9 mouse cellular contexts compared by ENCODE assay signal in the genomic region with DNA sequence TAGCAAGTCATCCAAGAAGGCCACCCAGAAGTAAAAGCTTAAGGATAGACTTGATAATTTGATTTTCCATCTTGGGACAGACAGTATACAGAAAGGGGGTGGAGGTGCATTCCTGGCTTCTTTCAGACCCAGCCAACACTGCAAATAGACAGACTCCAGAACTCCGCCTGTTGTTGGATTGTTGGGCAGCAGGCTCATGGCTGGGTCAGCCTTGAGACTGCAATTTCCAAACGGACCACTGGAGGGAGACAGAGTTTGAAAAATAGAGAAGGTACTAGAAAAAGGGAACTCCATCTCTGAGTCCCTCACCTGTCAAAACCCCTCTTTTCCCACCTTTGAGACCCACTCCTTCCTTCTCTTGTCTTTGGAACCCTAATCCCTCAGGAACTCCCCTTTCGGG. TPM values are rescaled to one million over a fixed set of nuclear protein-coding genes. Genes with fewer than 3 reads are reported as not detected.
DNase-seq lines count a peak whose midpoint lies in the region; ATAC-seq lines count a peak whose summit lies in the region.
"Had no signal": no experiment of that assay in that cellular context is flagged by ENCODE, and none has a peak within 500 bp of the region (broad histone marks: within the 10 kb centered on the region; RNA-seq: fewer than 3 reads in every experiment).

No protein-coding gene starts in this region.

- DNase-seq in cerebellum, adult 18-20 months, result peak; percentile 48 to 68
- DNase-seq in cerebellum, adult 11-12 months, result no peak
- peak; percentile 59 to 62 for DNase-seq in urinary bladder, postnatal 36 days (ENCODE audit: low spot score in 2 of 2)
- DNase-seq in urinary bladder, adult 18-20 months (ENCODE audit: low spot score in 2 of 2), result no peak
- DNase-seq in embryonic facial prominence, embryonic 11.5 days (ENCODE audit: low spot score), result peak; percentile 69
- DNase-seq in lung, postnatal 14 days, result peak; percentile 77
- DNase-seq in right cerebral cortex, postnatal 4 days, result peak; percentile 69

- no peak for ATAC-seq in embryonic facial prominence, embryonic 11.5 days (replicated peaks; ENCODE audit: insufficient number of reproducible peaks, low FRiP score, low TSS enrichment, low read depth)
- ATAC-seq in inflammation-experienced regulatory T-cells, adult 6 months, result peak; percentile 70

- no peak overlapping the region for H3K4me2 ChIP-seq in embryonic facial prominence, embryonic 11.5 days (ENCODE audit: low read depth, low read length)
- H3K4me2 ChIP-seq: heart, embryonic 13.5 days had no signal

- no peaks in the 10 kb centered on the region for H3K4me1 ChIP-seq in embryonic facial prominence, embryonic 11.5 days (ENCODE audit: control insufficient read depth, insufficient read depth, low read length)

- no peaks in the 10 kb centered on the region for H3K9me3 ChIP-seq in embryonic facial prominence, embryonic 11.5 days (replicated peaks; ENCODE audit: control insufficient read depth, low read length)
- H3K9me3 ChIP-seq: heart, embryonic 13.5 days had no signal

- no peak overlapping the region for H3K9ac ChIP-seq in embryonic facial prominence, embryonic 11.5 days (replicated peaks; ENCODE audit: low read length)
- H3K9ac ChIP-seq: heart, embryonic 13.5 days had no signal

- H3K27me3 ChIP-seq in embryonic facial prominence, embryonic 11.5 days (ENCODE audit: control insufficient read depth, insufficient read depth, low read length), result no peaks in the 10 kb centered on the region

- no peak overlapping the region for H3K4me3 ChIP-seq in embryonic facial prominence, embryonic 11.5 days (ENCODE audit: low read depth, low read length)
- H3K4me3 ChIP-seq: heart, embryonic 13.5 days had no signal

- 37% methylated on average over 3 of the region's 3 CpGs for WGBS in embryonic facial prominence, embryonic 11.5 days

- H3K36me3 ChIP-seq in embryonic facial prominence, embryonic 11.5 days (replicated peaks; ENCODE audit: control insufficient read depth, insufficient read depth, low read depth, low read length), result no peaks in the 10 kb centered on the region
- H3K36me3 ChIP-seq: heart, embryonic 13.5 days had no signal

- H3K27ac ChIP-seq in embryonic facial prominence, embryonic 11.5 days (replicated peaks; ENCODE audit: low read depth, low read length), result no peak overlapping the region
- H3K27ac ChIP-seq: heart, embryonic 13.5 days had no signal

RNA-seq across cellular contexts. Expression of a gene that starts 5.9 kb away (rescaled TPM):
- polyA plus RNA-seq in embryonic facial prominence, embryonic 11.5 days (2014; fragmentation: Nextera tagmentation; extraction: Ambion mirVana), result 26.0 and 31.6 TPM in 2 replicates
- under 1 TPM in 2 of 3 experiments, not detected in 1; 0.28 to 0.67 TPM for polyA plus RNA-seq in inflammation-experienced regulatory T-cells, adult 6 months (2017; shearing (Covaris generic))

Comparison
In these comparisons a context has a peak if more than half of its experiments do, and no peak if none do; other contexts are left out.
1. DNase-seq: peak in cerebellum, adult 18-20 months (2 of 2), urinary bladder, postnatal 36 days (2 of 2), embryonic facial prominence, embryonic 11.5 days (single experiment), lung, postnatal 14 days (single experiment) and right cerebral cortex, postnatal 4 days (single experiment); none in cerebellum, adult 11-12 months (single experiment) and urinary bladder, adult 18-20 months (0 of 2).
2. RNA of a gene that starts 5.9 kb away (polyA plus RNA-seq): 26.0 to 31.6 TPM in embryonic facial prominence, embryonic 11.5 days; 0.28 to 0.67 TPM in inflammation-experienced regulatory T-cells, adult 6 months; every median in the first group is over 10 times any median in the second.